Mouse (Mus musculus) liver (tissue): ENCODE results near the gene Bod1.
A peak's percentile ranks its signal among the peaks of the same experiment; 100 is the strongest.

Experiments
- DNase-seq: peaks from one replicate; pipeline ENCODE4 v3.0.0-alpha.2; 2020; ENCODE audit warnings: mixed read lengths

The Bod1 gene

DNA sequence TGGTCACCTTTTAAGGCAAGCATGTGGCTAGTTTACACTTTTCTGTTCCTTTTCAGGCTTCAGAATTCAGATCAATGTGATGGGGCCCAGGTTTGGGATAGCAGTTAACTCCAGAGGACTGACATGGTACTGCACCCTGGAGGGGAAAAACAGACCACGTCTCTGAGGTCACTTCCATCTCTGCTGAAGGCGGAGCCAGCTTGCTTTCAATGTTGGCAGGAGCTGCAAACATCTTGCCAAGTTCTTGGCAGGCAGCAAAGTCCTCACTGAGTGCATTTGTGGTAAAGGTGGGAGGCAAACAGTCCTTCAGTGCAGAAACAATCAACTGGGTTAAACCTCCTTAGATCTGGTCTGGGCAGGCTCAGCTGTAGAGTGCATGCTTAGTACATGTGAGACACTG is 7.5 kb downstream of the Bod1 start:
- DNase-seq = no peak

- no peak for DNase-seq
Measured at GRCm38 (mm10) chr11:31663501-31663900, 8.2 kb downstream of the Bod1 start.

- no peak for DNase-seq
Measured at GRCm38 (mm10) chr11:31662872-31663446, 8.7 kb downstream of the Bod1 start.

GRCm38 (mm10) chr11:31662214-31662613 is 9.5 kb downstream of the Bod1 start:
- DNase-seq = no peak

GRCm38 (mm10) chr11:31657806-31658175 is 13.9 kb downstream of the Bod1 start:
- no peak for DNase-seq

- no peak for DNase-seq
Measured at GRCm38 (mm10) chr11:31657168-31657805, 14.4 kb downstream of the Bod1 start.

DNA sequence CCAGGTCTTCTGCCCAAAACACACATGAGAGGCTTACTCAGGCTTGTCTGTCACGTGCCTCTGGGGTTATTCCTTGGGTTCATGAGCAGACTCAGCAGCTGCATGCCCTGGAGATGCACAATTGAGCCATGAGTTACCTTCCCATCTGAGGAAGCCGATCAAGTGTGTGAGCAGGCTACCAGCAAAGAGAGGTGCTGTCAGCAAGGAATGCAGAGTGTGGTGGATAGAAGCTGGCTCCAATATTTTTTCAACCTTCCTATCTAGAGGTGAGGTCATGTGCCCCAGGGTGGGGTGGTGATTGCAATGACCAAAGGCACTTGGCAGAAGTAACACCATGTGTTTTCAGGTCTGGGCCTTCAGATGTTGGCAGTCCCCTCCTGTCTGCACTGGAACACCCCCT is 22.2 kb downstream of the Bod1 start:
- DNase-seq = no peak

DNA sequence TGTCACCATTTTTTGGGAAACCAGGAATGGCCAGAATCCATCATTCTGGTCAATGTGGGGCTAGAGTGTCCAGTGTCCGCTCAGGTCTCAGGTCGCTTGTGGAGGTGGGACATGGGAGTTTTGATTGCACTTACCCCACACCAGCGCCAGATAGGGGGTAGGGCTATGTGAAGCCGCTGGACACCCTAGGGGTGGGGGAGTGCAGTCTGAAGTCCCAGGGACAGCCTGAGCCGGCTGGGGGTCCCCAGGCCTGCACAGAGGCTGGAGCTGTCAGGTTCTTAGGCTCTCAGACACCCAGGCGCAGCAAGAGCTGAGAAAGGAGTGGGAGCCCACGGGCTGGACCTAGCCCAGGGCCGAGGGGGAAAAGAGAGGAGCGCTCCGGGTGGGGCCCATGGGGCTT is 24.4 kb downstream of the Bod1 start:
- no peak for DNase-seq

GRCm38 (mm10) chr11:31646571-31646970 is 25.1 kb downstream of the Bod1 start:
- no peak for DNase-seq

GRCm38 (mm10) chr11:31643120-31643519 is 28.6 kb downstream of the Bod1 start:
- no peak for DNase-seq

DNA sequence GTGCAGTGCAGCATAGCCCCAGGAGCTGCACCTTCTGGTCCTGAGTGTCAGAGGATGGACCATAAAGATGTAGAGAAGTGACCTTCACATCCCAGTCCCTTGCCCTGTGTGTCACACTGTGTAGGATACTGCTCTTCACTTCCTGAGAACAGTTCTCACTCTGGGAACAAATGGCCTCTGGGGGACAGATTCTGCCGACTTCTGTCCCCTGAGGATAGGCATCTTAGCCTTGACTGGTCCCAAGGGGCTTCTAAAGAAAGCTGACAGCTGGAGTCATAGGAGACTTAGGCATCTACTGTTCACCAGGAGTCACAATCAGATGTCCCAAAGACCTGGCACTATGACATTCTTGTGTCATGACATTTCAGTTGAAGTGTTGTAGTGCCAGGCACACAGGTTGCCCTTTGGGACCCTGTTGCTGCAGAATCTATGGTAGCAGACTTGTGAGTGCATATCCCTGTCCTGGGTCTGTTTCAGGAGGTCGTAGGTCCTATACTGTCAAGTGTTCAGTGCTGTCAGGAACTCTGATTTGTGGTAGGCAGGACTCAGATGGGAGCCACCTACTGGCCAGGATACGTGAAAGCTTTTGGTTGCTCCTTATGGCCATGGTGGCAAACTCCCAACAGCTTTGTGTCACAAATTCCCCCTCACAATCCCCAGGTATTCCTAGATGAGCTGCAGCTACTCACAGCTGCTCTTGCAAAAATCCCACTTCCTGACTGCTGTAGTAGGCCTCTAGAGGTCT is 30.4 kb downstream of the Bod1 start:
- no peak for DNase-seq

GRCm38 (mm10) chr11:31640187-31640586 is 31.5 kb downstream of the Bod1 start:
- DNase-seq = no peak

- DNase-seq = peak; percentile 75
Measured at GRCm38 (mm10) chr11:31637788-31638373, 33.8 kb downstream of the Bod1 start.

DNA sequence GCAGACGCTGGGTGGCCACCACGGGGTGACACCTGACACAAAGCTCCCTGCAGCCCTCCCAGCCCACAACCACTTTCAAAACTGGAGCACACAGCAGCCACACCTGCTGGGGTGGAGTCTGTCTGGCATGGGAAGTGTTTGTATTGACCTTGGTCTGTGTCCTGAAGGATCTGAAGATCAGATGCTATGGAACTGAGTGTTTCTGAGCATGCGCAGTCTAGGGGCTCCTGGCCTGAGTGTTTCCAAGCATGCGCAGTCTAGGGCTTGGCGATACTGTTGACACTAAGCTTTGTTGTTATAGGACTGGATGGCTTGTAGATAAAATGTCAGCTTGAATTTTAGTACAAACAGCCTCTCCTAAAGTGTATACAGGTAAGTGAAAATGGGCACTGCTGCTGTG is 43.0 kb downstream of the Bod1 start:
- no peak for DNase-seq

GRCm38 (mm10) chr11:31620796-31621195 is 50.9 kb downstream of the Bod1 start:
- no peak for DNase-seq

- no peak for DNase-seq
Measured at GRCm38 (mm10) chr11:31617797-31618196, 53.9 kb downstream of the Bod1 start.

DNA sequence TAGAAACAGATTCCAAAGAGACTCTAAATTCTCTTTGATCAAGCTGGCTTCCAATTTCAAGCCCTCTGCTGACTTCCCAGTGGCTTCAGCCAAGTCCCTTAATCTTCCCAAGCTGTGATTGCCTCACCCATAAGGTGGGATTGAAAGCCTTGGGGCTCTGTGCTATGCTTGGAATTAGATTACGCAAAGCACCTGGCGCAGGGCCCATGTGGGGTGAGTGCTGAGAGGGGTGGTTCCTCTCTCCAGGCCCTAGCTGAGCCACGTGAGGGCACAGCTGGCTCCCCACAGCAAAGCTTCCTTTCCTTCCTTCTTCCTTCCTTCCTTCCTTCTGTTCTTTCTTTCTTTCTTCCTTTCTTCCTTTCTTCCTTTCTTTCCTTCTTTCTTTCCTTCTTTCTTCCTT is 54.4 kb downstream of the Bod1 start:
- peak; percentile 23 for DNase-seq

- no peak for DNase-seq
Measured at GRCm38 (mm10) chr11:31616722-31617121, 55.0 kb downstream of the Bod1 start.
